Mouse (Mus musculus): Measurements from ENCODE around the gene Ascc1.

DNA sequence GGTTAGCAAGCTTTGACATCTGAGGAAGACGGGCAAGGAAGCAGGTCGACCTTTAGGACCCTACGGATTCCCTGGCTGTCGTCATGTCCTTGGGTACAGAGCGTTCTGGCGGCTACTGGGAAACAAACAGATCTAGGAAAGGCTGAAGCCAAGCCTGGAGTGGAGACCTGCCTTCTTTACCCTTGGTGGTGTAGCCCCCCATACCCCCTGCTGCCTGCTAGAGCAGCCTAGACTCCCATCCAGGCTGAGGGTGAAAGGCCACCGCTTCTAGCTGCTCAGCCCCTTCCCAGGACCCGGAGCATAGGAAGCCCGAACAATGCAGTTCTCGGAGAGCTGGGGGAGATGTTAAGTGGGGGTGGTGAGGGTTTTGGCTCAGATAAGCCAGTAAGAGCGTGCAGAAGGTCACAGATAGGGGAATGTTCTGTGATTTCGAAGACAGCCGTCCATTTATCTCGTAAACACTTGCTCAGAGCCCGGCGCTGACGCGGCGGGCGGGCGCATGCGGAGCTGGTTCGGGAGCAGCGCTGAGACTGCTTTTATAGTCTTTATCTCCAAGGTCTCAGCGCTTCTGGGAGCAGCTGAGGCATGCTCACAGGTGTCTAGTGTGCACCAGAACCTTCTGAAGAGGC, 32.7 kb upstream of the Ascc1 start:
- TF ChIP-seq POLR2A (IDR thresholded peaks at IDR 0.05; ENCODE audit: low read depth, low read length) (peak; percentile 40), CTCF (IDR thresholded peaks at IDR 0.05; ENCODE audit: extremely low read depth, insufficient read depth, insufficient read length, insufficient replicate concordance) (no peak)

All from spleen, adult 2 months (tissue).